Mouse (Mus musculus) hindbrain, embryonic 11.5 days (tissue): ENCODE data around the gene Fbxl17. TPM values are rescaled to one million over a fixed set of nuclear protein-coding genes. Genes with fewer than 3 reads are reported as not detected.

Source experiments
- ATAC-seq: fragments of 200-750 bp; cut with Nextera tagmentation; 2 replicates; pipeline ENCODE4 v1.8.0; 2017; ENCODE audit warnings: mild to moderate bottlenecking, moderate TSS enrichment, moderate library complexity; ENCODE audit not compliant: low FRiP score
- DNase-seq: peaks from one replicate; pipeline ENCODE4 v3.0.0-alpha.2; 2015; ENCODE audit warnings: low spot score
- H3K27ac ChIP-seq: fragments of 300-500 bp; sonication (generic); 2 replicates; pipeline ENCODE4 v1.5.1; 2014; ENCODE audit warnings: mild to moderate bottlenecking, low read depth, low read length
- H3K27me3 ChIP-seq: fragments of 300-500 bp; sonication (generic); 2 replicates; pipeline ENCODE4 v1.6.1; 2014; ENCODE audit warnings: mild to moderate bottlenecking, low read length, moderate library complexity, mixed read lengths; ENCODE audit not compliant: control insufficient read depth, insufficient read depth
- H3K36me3 ChIP-seq: fragments of 300-500 bp; sonication (generic); 2 replicates; pipeline ENCODE4 v1.6.1; 2014; ENCODE audit warnings: mild to moderate bottlenecking, low read length, moderate library complexity, mixed read lengths; ENCODE audit not compliant: control insufficient read depth, insufficient read depth
- H3K4me1 ChIP-seq: fragments of 300-500 bp; sonication (generic); replicated peaks from 2 replicates; pipeline ENCODE4 v1.6.1; 2014; ENCODE audit warnings: low read length, mixed read lengths; ENCODE audit not compliant: control insufficient read depth, insufficient read depth
- H3K4me2 ChIP-seq: fragments of 300-500 bp; sonication (generic); replicated peaks from 2 replicates; pipeline ENCODE4 v1.6.1; 2014; ENCODE audit warnings: mild to moderate bottlenecking, low read depth, low read length
- H3K4me3 ChIP-seq: fragments of 300-500 bp; sonication (generic); 2 replicates; pipeline ENCODE4 v1.5.1; 2014; ENCODE audit warnings: low read depth, low read length
- H3K9ac ChIP-seq: fragments of 300-500 bp; sonication (generic); 2 replicates; pipeline ENCODE4 v1.6.1; 2014; ENCODE audit warnings: low read depth, low read length
- H3K9me3 ChIP-seq: fragments of 300-500 bp; sonication (generic); 2 replicates; pipeline ENCODE4 v1.6.1; 2016; ENCODE audit warnings: low read length; ENCODE audit not compliant: control insufficient read depth
- WGBS: fragments of 180-500 bp; shearing (Covaris S2); extraction: QIAGEN DNeasy Blood & Tissue Kit; methylation state at CpG from one replicate; pipeline ENCODE4 v1.1.7; 2014; 5-methylcytosine and 5-hydroxymethylcytosine counted together
- polyA plus RNA-seq: library from polyadenylated mRNA; unstranded; fragments of >200 nt; fragmentation: Nextera tagmentation; extraction: Ambion mirVana; gene quantifications from 2 replicates; pipeline ENCODE4 v1.2.1, GENCODE M21; 2014

Fbxl17 gene
- polyA plus RNA-seq, 1 experiment from 2014 or later = 9.1 TPM

DNA sequence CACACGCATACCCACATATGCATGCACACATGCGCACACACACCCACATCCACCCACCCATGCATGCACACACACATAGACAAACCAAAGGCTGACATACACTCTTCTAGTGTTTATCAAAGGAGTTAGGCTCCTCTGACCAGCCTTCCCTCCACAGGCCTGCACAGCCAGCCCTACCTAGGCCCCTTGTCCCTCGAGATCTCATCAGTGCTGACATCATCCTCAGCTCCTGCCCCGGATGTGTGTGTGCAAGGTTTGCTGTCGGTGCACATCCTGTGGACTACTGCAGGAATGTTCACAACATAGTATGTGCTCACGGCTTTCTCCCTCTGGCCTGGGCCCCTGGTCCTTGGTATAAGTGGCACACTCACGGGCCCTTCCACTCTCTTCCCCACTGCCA, 177.0 kb downstream of the Fbxl17 start:
- Histone ChIP-seq H3K27me3 (no peaks in the 10 kb centered on the region), H3K4me1 (no peaks in the 10 kb centered on the region), H3K36me3 (no peaks in the 10 kb centered on the region), H3K9me3 (no peaks in the 10 kb centered on the region), H3K9ac (no peak overlapping the region), H3K27ac (no peak overlapping the region), H3K4me2 (no peak overlapping the region), H3K4me3 (no peak overlapping the region)
- DNase-seq (no peak), ATAC-seq (no peak)
- 92% methylated on average over 7 of the region's 7 CpGs for WGBS

DNA sequence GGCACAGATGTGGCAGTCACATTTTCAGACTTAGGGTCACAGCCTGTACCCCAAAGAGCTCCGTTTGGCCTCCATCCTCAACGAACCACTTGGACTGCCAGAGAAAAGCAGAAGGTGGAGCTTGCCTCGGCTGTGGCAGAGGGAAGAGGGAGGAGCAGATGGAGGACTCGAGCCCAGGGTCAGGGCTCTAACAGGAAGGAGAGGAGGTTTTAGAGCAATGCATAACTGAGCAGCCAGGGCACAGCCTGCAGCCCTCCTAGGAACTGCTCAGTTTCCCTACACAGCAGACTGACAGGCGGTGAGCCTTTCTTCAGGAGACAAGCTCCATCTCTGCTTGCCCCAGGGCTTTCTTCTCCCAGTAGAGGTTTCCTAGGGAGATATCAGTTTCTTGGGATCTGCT, 178.5 kb downstream of the Fbxl17 start:
- DNase-seq = no peak
- no peak overlapping the region for H3K27ac ChIP-seq
- no peak overlapping the region for H3K4me2 ChIP-seq
- H3K4me1 ChIP-seq = no peaks in the 10 kb centered on the region
- WGBS = 30% methylated on average over 5 of the region's 5 CpGs
- H3K27me3 ChIP-seq = no peaks in the 10 kb centered on the region
- no peaks in the 10 kb centered on the region for H3K9me3 ChIP-seq
- ATAC-seq = no peak
- H3K36me3 ChIP-seq = no peaks in the 10 kb centered on the region
- no peak overlapping the region for H3K9ac ChIP-seq
- no peak overlapping the region for H3K4me3 ChIP-seq

DNA sequence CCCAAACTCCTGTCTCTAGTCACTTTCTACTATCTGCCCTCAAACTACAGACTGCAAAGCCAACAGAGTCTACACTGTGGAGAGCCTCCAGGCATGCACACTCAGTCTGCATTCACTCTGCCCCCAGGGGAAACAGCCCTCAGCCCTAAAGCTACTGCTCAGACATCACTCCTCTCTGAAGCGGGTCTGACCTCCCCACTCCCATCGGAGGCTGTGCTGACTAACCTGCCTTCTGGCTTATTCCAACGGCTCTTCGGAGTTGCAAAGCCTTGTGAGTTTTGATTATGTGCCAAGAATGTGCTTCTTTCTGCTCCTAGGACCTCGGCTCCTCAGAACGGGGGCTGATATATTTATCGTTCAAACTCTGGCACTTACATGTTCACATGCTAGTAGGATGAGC, 182.3 kb downstream of the Fbxl17 start:
- Histone ChIP-seq H3K9me3 (no peaks in the 10 kb centered on the region), H3K4me2 (no peak overlapping the region), H3K27me3 (no peaks in the 10 kb centered on the region), H3K36me3 (no peaks in the 10 kb centered on the region), H3K9ac (no peak overlapping the region), H3K4me1 (no peaks in the 10 kb centered on the region), H3K27ac (no peak overlapping the region), H3K4me3 (no peak overlapping the region)
- DNase-seq (no peak), ATAC-seq (no peak)
- 79% methylated on average over 7 of the region's 7 CpGs for WGBS

DNA sequence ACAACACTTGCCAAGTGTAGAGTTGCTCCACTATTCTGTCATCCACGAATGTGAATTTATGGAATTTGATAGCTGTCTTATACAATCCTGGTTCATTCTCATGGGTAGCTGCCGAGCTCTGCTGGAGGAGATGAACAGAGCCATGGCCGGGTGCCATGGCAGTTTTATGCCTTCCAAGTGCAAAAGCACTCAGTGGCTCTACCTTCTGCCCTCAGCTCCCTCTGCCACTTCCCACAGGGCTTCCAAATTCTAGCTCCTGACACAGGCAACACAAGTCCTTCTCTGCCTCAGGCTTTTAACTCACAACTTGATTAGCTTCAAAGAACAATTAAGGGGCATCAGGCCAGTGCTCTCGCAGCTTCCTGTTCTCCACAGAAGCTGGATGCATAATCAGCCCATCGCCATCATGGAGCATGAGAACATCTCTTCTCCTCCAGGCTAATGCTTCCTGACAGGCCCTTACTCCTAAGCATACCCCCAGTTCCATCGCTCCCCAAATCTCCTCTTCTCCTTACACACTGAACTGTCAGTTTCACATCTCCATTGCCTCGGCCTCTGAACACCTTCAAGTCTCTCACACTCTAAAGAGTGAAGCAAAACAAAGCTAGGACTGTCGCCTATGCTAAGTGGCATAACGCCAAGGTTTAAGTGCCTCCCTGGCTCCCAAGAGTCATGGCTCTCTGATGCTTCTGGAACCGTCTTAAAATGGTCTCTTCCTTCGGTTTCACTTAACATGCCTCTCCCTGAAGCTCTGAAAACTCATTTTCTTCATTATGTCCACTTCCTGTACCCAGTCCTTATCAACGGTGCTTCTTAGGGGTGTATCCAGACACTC, 184.0 kb downstream of the Fbxl17 start:
- 91% methylated on average over 12 of the region's 12 CpGs for WGBS
- Histone ChIP-seq H3K4me3 (no peak overlapping the region), H3K4me2 (no peak overlapping the region), H3K4me1 (no peaks in the 10 kb centered on the region), H3K27ac (no peak overlapping the region), H3K27me3 (no peaks in the 10 kb centered on the region), H3K9ac (no peak overlapping the region), H3K36me3 (no peaks in the 10 kb centered on the region), H3K9me3 (no peaks in the 10 kb centered on the region)
- DNase-seq (no peak), ATAC-seq (no peak)

DNA sequence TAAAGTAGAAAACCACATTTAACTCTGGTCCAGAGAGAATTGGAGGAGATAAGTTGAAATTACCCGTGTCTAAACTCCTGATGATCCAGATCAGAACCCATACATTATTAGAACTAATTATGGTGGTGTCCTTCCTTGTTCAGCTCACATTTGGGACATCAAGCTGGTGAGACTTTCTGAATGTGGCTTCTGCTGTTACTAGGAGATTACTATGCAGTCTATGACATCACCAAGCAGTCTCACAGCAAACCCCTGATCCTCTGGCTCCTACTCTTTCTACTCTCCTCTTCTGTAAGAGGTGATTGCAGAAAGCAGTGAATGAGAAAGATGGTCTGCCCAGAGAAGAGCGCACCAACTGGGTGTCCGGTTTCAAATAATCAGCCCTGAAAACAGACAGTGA, 187.0 kb downstream of the Fbxl17 start:
- no peak overlapping the region for H3K27ac ChIP-seq
- ATAC-seq (no peak), DNase-seq (no peak)
- no peaks in the 10 kb centered on the region for H3K9me3 ChIP-seq
- H3K9ac ChIP-seq = no peak overlapping the region
- WGBS = 95% methylated on average over 3 of the region's 3 CpGs
- H3K4me2 ChIP-seq = no peak overlapping the region
- no peaks in the 10 kb centered on the region for H3K36me3 ChIP-seq
- H3K4me1 ChIP-seq = no peaks in the 10 kb centered on the region
- H3K4me3 ChIP-seq = no peak overlapping the region
- no peaks in the 10 kb centered on the region for H3K27me3 ChIP-seq

DNA sequence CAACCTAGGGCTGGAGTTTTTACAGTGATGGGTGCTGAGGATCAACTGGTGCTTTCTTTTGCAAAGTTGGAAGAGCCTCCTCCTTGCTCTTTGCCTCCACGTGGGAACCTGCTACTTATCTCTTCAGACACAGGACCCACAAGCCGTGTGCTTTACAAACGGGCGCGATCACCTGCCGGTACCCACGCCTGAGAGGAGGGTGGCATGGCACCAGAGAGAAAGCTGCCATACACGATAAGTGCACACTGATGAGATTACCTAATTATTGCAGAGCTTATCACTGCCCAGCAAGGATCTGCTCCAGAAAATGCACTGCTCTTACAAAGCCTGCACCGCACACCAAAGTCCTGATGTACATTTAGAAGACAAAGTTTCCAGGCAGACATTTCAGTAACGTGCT, 187.5 kb downstream of the Fbxl17 start:
- no peak overlapping the region for H3K4me2 ChIP-seq
- H3K4me3 ChIP-seq = no peak overlapping the region
- H3K27ac ChIP-seq = no peak overlapping the region
- no peaks in the 10 kb centered on the region for H3K27me3 ChIP-seq
- H3K9ac ChIP-seq = no peak overlapping the region
- DNase-seq (no peak), ATAC-seq (no peak)
- H3K36me3 ChIP-seq = no peaks in the 10 kb centered on the region
- H3K4me1 ChIP-seq = no peaks in the 10 kb centered on the region
- 91% methylated on average over 10 of the region's 10 CpGs for WGBS
- H3K9me3 ChIP-seq = no peaks in the 10 kb centered on the region

DNA sequence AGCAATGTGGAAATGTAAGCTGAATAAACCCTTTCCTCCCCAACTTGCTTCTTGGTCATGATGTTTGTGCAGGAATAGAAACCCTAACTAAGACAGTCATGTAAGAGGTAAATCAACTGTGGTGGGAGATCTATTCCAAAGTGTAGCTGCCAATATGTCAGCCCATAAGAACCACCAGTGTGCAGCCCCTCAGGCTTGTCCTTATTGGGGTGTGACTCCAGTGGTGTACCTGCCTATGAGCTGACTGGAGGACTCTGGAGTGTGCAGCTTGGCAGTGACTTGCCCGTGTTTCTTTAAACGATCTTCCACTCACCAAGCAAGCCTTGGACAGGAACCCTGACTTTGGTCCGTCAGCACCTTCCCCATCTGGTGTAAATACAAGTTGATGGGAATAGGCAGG, 188.2 kb downstream of the Fbxl17 start:
- Histone ChIP-seq H3K36me3 (no peaks in the 10 kb centered on the region), H3K9me3 (no peaks in the 10 kb centered on the region), H3K9ac (no peak overlapping the region), H3K4me1 (no peaks in the 10 kb centered on the region), H3K27me3 (no peaks in the 10 kb centered on the region), H3K4me2 (no peak overlapping the region), H3K27ac (no peak overlapping the region), H3K4me3 (no peak overlapping the region)
- DNase-seq (no peak), ATAC-seq (no peak)
- 87% methylated on average over 3 of the region's 3 CpGs for WGBS

DNA sequence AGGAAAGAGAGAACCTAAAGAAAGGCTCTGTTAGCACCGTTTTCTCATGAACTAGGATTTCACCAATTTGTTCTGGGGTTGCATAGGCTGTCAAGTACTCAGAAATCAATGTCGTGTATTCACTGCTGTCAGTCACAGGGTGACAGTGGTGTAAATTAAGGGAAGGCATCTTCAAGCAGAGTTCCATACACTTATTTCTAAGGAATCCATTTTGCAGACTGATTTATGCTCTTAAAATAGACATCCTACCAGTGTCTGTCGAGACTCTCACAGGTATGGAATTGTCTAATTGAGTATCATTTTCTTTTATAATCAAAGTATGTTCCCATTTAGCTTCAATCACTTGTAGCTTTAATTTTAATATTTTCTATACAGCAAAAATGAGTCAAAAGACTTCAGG, 189.8 kb downstream of the Fbxl17 start:
- Histone ChIP-seq H3K4me2 (no peak overlapping the region), H3K4me3 (no peak overlapping the region), H3K9me3 (no peaks in the 10 kb centered on the region), H3K36me3 (no peaks in the 10 kb centered on the region), H3K27me3 (no peaks in the 10 kb centered on the region), H3K9ac (no peak overlapping the region), H3K27ac (no peak overlapping the region), H3K4me1 (no peaks in the 10 kb centered on the region)
- ATAC-seq (no peak), DNase-seq (no peak)
- WGBS = 74% methylated on average over 3 of the region's 3 CpGs

DNA sequence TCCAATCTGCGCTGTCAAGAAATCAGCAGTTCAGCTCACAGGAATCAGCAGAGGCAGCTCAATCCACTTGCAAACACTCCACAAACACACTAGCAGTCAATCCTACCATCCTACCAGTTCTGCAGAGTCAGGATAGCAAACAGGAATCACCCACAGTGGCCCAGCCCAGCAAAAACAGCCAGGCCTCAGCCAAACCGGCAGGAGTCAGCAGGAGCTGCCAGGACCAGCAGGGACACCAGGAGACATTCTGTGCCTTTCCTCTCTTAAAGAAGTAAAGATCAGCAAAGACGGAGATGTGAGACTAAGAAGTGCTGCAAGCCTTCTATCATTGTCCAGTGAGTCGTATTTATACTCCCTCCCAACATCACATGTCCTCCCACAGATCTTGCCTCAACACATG, 196.0 kb downstream of the Fbxl17 start:
- ATAC-seq (no peak), DNase-seq (no peak)
- Histone ChIP-seq H3K9me3 (no peaks in the 10 kb centered on the region), H3K4me2 (no peak overlapping the region), H3K9ac (no peak overlapping the region), H3K4me3 (no peak overlapping the region), H3K27me3 (no peaks in the 10 kb centered on the region), H3K4me1 (no peaks in the 10 kb centered on the region), H3K27ac (no peak overlapping the region), H3K36me3 (no peaks in the 10 kb centered on the region)
- 48% methylated on average over 4 of the region's 4 CpGs for WGBS
